Mouse (Mus musculus): ENCODE data around the gene Fam180a. TPM values are rescaled to one million over a fixed set of nuclear protein-coding genes. Genes with fewer than 3 reads are reported as not detected.

The Fam180a gene
- polyA plus RNA-seq, 1 experiment from 2014 or later: 0.18 TPM

DNA sequence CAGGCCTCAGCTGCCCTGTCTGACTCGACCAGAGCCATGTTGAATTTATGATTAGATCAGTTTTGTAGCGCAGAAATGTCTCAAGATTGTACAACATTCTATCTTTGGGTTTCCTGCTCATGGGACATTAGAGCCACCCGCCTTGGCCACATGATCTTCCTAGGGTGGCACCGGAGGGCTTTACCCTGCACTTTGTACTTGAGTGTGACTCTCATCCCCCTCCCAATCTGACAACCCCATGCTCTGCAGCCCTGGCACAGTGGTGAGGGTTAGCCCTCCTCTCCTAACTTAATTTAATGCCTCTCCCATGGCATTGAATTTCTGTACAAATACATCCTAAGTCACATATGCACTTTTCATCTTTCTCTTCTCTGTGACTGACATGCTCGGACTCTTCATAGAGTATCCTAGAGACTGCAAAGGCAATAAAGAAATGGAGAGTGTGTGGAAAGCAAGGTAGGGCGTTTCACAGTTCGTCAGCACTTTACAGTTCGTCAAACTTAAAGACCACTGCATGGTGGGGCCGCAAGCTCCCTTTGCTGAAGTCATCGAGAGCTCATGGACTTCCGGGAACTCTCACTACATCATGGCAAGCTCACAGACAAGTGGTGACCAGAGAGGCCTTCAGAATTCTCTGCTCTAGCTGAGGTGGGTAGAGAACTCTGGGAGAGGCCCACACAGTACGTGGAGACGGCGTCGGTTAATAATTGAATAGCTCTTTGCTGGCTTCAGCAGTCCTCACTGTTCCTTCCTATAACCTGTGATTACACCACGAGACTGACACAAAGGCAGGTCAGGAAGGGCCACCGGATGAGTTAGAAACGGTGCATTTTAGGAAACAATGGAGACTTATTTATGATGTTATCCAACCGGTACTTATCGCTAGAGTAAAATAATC, 53.8 kb downstream of the Fam180a start:
- no peak overlapping the region for H3K4me3 ChIP-seq (replicated peaks; ENCODE audit: low read depth, low read length)
- DNase-seq (ENCODE audit: low spot score): no peak
- 61% methylated on average over 20 of the region's 20 CpGs for WGBS

GRCm38 (mm10) chr6:35271094-35271855, 54.7 kb downstream of the Fam180a start:
- Histone ChIP-seq H3K9me3 (replicated peaks; ENCODE audit: low read length) (no peaks in the 10 kb centered on the region), H3K36me3 (ENCODE audit: insufficient read depth, low read length) (no peaks in the 10 kb centered on the region), H3K27ac (no peak overlapping the region), H3K9ac (ENCODE audit: low read depth, low read length) (no peak overlapping the region), H3K4me1 (replicated peaks; ENCODE audit: insufficient read depth, low read length) (no peaks in the 10 kb centered on the region), H3K4me3 (replicated peaks; ENCODE audit: low read depth, low read length) (no peak overlapping the region), H3K4me2 (ENCODE audit: low read length) (no peak overlapping the region), H3K27me3 (ENCODE audit: insufficient read depth, low read length) (no peaks in the 10 kb centered on the region)
- ATAC-seq (replicated peaks; ENCODE audit: low FRiP score, low read depth): no peak
- no peak for DNase-seq (ENCODE audit: low spot score)
- WGBS: 89% methylated on average over 12 of the region's 12 CpGs
- TF ChIP-seq CTCF (IDR thresholded peaks at IDR 0.05; ENCODE audit: low read depth): no peak

More for the DNA sequence above, 53.8 kb downstream of the Fam180a start:
- H3K9ac ChIP-seq (ENCODE audit: low read depth, low read length): no peak overlapping the region
- TF ChIP-seq CTCF (IDR thresholded peaks at IDR 0.05; ENCODE audit: low read depth): no peak
- peak; percentile 61 for ATAC-seq (replicated peaks; ENCODE audit: low FRiP score, low read depth)
- no peaks in the 10 kb centered on the region for H3K4me1 ChIP-seq (replicated peaks; ENCODE audit: insufficient read depth, low read length)
- no peaks in the 10 kb centered on the region for H3K27me3 ChIP-seq (ENCODE audit: insufficient read depth, low read length)
- H3K4me2 ChIP-seq (ENCODE audit: low read length): no peak overlapping the region
- no peak overlapping the region for H3K27ac ChIP-seq
- no peaks in the 10 kb centered on the region for H3K9me3 ChIP-seq (replicated peaks; ENCODE audit: low read length)
- H3K36me3 ChIP-seq (ENCODE audit: insufficient read depth, low read length): no peaks in the 10 kb centered on the region

GRCm38 (mm10) chr6:35269643-35270042, 56.3 kb downstream of the Fam180a start:
- H3K9ac ChIP-seq (ENCODE audit: low read depth, low read length): no peak overlapping the region
- no peak overlapping the region for H3K27ac ChIP-seq
- no peak for ATAC-seq (replicated peaks; ENCODE audit: low FRiP score, low read depth)
- no peak overlapping the region for H3K4me3 ChIP-seq (replicated peaks; ENCODE audit: low read depth, low read length)
- no peak for DNase-seq (ENCODE audit: low spot score)
- no peaks in the 10 kb centered on the region for H3K27me3 ChIP-seq (ENCODE audit: insufficient read depth, low read length)
- H3K4me1 ChIP-seq (replicated peaks; ENCODE audit: insufficient read depth, low read length): no peaks in the 10 kb centered on the region
- TF ChIP-seq CTCF (IDR thresholded peaks at IDR 0.05; ENCODE audit: low read depth): no peak
- whole genome bisulfite sequencing: 82% methylated on average over 13 of the region's 13 CpGs
- no peaks in the 10 kb centered on the region for H3K9me3 ChIP-seq (replicated peaks; ENCODE audit: low read length)
- no peak overlapping the region for H3K4me2 ChIP-seq (ENCODE audit: low read length)
- H3K36me3 ChIP-seq (ENCODE audit: insufficient read depth, low read length): no peaks in the 10 kb centered on the region

- TF ChIP-seq CTCF (IDR thresholded peaks at IDR 0.05; ENCODE audit: low read depth): no peak
These were observed 57.2 kb downstream of the Fam180a start for GRCm38 (mm10) chr6:35268711-35269110.

DNA sequence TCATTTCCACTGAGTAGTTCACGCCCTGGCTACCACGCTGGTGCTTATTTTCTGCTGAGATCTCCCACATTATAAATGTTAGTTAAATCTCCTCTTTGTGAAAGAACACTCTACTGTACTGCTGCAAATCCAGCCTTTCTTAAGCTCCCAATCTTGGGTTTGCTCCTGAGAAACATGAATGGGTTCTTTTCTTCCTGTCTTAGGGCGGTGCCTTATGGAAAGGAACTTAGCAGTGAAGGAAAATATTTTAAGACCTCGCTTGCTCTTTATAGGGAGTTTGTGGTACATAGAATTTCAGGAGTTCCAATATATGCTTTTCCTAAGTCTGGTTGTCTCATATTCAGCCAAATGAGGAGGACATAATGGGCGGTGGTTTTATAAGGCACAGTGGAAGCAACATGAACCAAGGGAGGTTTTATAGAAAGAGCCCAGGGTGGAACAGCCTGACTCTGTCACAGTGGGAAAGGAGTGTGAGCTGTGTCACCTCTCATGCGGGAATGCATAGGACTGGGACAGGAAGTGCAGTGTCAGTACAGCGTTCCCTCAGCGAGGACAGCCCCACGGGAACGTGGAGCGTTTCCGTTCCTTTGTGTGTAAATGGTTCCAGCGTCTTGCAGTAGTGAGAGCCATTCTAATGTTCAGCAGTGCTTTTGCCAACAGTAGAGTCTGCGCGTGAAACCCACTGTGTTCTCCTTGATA, 60.2 kb downstream of the Fam180a start:
- H3K4me2 ChIP-seq (ENCODE audit: low read length): no peak overlapping the region
- no peak overlapping the region for H3K9ac ChIP-seq (ENCODE audit: low read depth, low read length)
- H3K27ac ChIP-seq: peak overlapping the region; percentile 15; the same call in 1 of the 2 replicates
- peaks cover 12% of the 10 kb centered on the region; the same call in 1 of the 2 replicates for H3K36me3 ChIP-seq (ENCODE audit: insufficient read depth, low read length)
- H3K4me1 ChIP-seq (replicated peaks; ENCODE audit: insufficient read depth, low read length): no peaks in the 10 kb centered on the region
- ATAC-seq (replicated peaks; ENCODE audit: low FRiP score, low read depth): 0 out of 2 replicates have a peak, but pooled peaks have one; percentile 40
- no peaks in the 10 kb centered on the region for H3K27me3 ChIP-seq (ENCODE audit: insufficient read depth, low read length)
- WGBS: 70% methylated on average over 15 of the region's 15 CpGs
- H3K9me3 ChIP-seq (replicated peaks; ENCODE audit: low read length): no peaks in the 10 kb centered on the region
- TF ChIP-seq CTCF (IDR thresholded peaks at IDR 0.05; ENCODE audit: low read depth): no peak
- peak; percentile 54 for DNase-seq (ENCODE audit: low spot score)
- no peak overlapping the region for H3K4me3 ChIP-seq (replicated peaks; ENCODE audit: low read depth, low read length)

More at GRCm38 (mm10) chr6:35268711-35269110, 57.2 kb downstream of the Fam180a start:
- H3K27ac ChIP-seq: no peak overlapping the region
- H3K9ac ChIP-seq (ENCODE audit: low read depth, low read length): no peak overlapping the region
- no peaks in the 10 kb centered on the region for H3K9me3 ChIP-seq (replicated peaks; ENCODE audit: low read length)
- no peak for ATAC-seq (replicated peaks; ENCODE audit: low FRiP score, low read depth)
- no peak overlapping the region for H3K4me3 ChIP-seq (replicated peaks; ENCODE audit: low read depth, low read length)
- no peak overlapping the region for H3K4me2 ChIP-seq (ENCODE audit: low read length)
- 95% methylated on average over 13 of the region's 13 CpGs for WGBS
- DNase-seq (ENCODE audit: low spot score): no peak
- no peaks in the 10 kb centered on the region for H3K4me1 ChIP-seq (replicated peaks; ENCODE audit: insufficient read depth, low read length)
- H3K27me3 ChIP-seq (ENCODE audit: insufficient read depth, low read length): no peaks in the 10 kb centered on the region
- no peaks in the 10 kb centered on the region for H3K36me3 ChIP-seq (ENCODE audit: insufficient read depth, low read length)

Other genes starting within 250 kb of the Fam180a start
- gene Cnot4, start 192.4 kb downstream of the Fam180a start, polyA plus RNA-seq (2015; fragmentation: Nextera tagmentation; extraction: Ambion mirVana): 21.0 and 23.5 TPM in 2 replicates
- gene Nup205, start 148.7 kb downstream of the Fam180a start, polyA plus RNA-seq (2015; fragmentation: Nextera tagmentation; extraction: Ambion mirVana): 17.9 and 18.4 TPM in 2 replicates
- gene Slc13a4, start 18.0 kb downstream of the Fam180a start, polyA plus RNA-seq (2015; fragmentation: Nextera tagmentation; extraction: Ambion mirVana): 0.19 and 0.30 TPM in 2 replicates
- 81.3 and 98.3 TPM in 2 replicates for gene Mtpn, start 213.7 kb upstream of the Fam180a start, polyA plus RNA-seq (2015; fragmentation: Nextera tagmentation; extraction: Ambion mirVana)